Mouse (Mus musculus) heart, embryonic 11.5 days (tissue): ENCODE results near the gene Ric1. TPM values are rescaled to one million over a fixed set of nuclear protein-coding genes. Genes with fewer than 3 reads are reported as not detected.

Experiments used
- ATAC-seq: fragments of 200-750 bp; cut with Nextera tagmentation; replicated peaks from 2 replicates; pipeline ENCODE4 v1.8.0; 2017; ENCODE audit warnings: moderate library complexity; ENCODE audit not compliant: insufficient number of reproducible peaks, low FRiP score, low TSS enrichment
- H3K27ac ChIP-seq: fragments of 300-500 bp; sonication (generic); 2 replicates; pipeline ENCODE4 v1.5.1; 2014; ENCODE audit warnings: mild to moderate bottlenecking, low read depth, low read length
- H3K27me3 ChIP-seq: fragments of 300-500 bp; sonication (generic); 2 replicates; pipeline ENCODE4 v1.6.1; 2014; ENCODE audit warnings: mild to moderate bottlenecking, low read length, mixed read lengths; ENCODE audit not compliant: control insufficient read depth, insufficient read depth
- H3K36me3 ChIP-seq: fragments of 300-500 bp; sonication (generic); 2 replicates; pipeline ENCODE4 v1.6.1; 2014; ENCODE audit warnings: mild to moderate bottlenecking, low read length, moderate library complexity, mixed read lengths; ENCODE audit not compliant: control insufficient read depth, insufficient read depth
- H3K4me1 ChIP-seq: fragments of 300-500 bp; sonication (generic); 2 replicates; pipeline ENCODE4 v1.6.1; 2014; ENCODE audit warnings: low read length; ENCODE audit not compliant: control insufficient read depth, insufficient read depth
- H3K4me2 ChIP-seq: fragments of 300-500 bp; sonication (generic); 2 replicates; pipeline ENCODE4 v1.6.1; 2014; ENCODE audit warnings: mild to moderate bottlenecking, moderate library complexity
- H3K4me3 ChIP-seq: fragments of 300-500 bp; sonication (generic); 2 replicates; pipeline ENCODE4 v1.5.1; 2014; ENCODE audit warnings: low read depth, low read length
- H3K9ac ChIP-seq: fragments of 300-500 bp; sonication (generic); 2 replicates; pipeline ENCODE4 v1.6.1; 2014; ENCODE audit warnings: mild to moderate bottlenecking, low read depth, low read length, moderate library complexity
- H3K9me3 ChIP-seq: fragments of 300-500 bp; sonication (generic); replicated peaks from 2 replicates; pipeline ENCODE4 v1.6.1; 2016; ENCODE audit warnings: low read length; ENCODE audit not compliant: control insufficient read depth
- WGBS: fragments of 180-500 bp; shearing (Covaris S2); extraction: QIAGEN DNeasy Blood & Tissue Kit; methylation state at CpG from one replicate; pipeline ENCODE4 v1.1.7; 2014; ENCODE audit not compliant: insufficient replicate concordance; 5-methylcytosine and 5-hydroxymethylcytosine counted together
- polyA plus RNA-seq: library from polyadenylated mRNA; unstranded; fragments of >200 nt; fragmentation: Nextera tagmentation; extraction: Ambion mirVana; gene quantifications from 2 replicates; pipeline ENCODE4 v1.2.1, GENCODE M21; 2014

Gene Ric1
- polyA plus RNA-seq, 1 experiment from 2014 or later = 8.7 TPM

DNA sequence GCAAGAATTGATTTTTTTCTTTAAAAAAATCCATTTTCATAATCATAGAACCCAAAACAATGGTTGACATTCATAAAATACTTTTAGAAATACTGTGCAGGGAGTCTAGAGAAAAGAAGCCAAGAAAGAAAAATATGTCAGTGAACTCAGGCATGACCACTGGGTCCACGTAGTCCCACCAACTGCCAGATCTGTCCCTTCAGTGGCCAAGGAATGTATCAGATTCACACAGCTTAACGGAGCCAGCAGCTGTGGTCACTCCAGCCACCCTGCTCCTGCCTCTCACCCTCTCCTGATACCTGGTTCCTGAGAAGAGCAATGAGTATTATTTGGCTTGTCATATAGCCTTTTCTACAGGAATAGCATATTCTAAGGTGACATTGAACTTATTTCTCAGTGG, 38.7 kb upstream of the Ric1 start:
- Histone ChIP-seq H3K9ac (no peak overlapping the region), H3K27me3 (no peaks in the 10 kb centered on the region), H3K4me2 (no peak overlapping the region), H3K9me3 (no peaks in the 10 kb centered on the region), H3K36me3 (no peaks in the 10 kb centered on the region), H3K27ac (no peak overlapping the region), H3K4me3 (no peak overlapping the region), H3K4me1 (no peaks in the 10 kb centered on the region; the same call in 1 of the 2 replicates)
- WGBS = 62% methylated on average over 2 of the region's 2 CpGs
- no peak for ATAC-seq

DNA sequence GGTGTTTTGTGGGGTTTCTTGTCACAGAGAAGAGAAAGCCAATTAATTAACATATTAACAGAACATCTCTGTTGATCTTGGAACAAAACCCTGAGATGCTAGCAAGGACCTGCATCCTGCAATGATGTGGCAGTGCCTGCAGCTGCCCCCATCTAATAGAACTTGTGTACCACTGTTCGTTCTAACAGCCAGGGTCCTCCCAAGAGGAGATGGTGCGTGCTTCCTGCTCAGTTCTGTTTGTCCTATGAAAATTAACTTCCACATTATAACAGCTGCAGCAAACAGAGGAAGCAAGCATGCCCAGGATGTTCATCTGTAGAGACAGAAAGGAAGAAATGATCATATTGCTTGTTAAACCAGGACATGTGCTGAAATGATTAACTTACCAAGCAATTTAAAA, 37.5 kb upstream of the Ric1 start:
- Histone ChIP-seq H3K4me1 (no peaks in the 10 kb centered on the region; the same call in 1 of the 2 replicates), H3K27me3 (no peaks in the 10 kb centered on the region), H3K9ac (no peak overlapping the region), H3K4me2 (no peak overlapping the region), H3K9me3 (no peaks in the 10 kb centered on the region), H3K4me3 (no peak overlapping the region), H3K27ac (no peak overlapping the region), H3K36me3 (no peaks in the 10 kb centered on the region)
- ATAC-seq = no peak
- WGBS = 70% methylated on average over 2 of the region's 2 CpGs

DNA sequence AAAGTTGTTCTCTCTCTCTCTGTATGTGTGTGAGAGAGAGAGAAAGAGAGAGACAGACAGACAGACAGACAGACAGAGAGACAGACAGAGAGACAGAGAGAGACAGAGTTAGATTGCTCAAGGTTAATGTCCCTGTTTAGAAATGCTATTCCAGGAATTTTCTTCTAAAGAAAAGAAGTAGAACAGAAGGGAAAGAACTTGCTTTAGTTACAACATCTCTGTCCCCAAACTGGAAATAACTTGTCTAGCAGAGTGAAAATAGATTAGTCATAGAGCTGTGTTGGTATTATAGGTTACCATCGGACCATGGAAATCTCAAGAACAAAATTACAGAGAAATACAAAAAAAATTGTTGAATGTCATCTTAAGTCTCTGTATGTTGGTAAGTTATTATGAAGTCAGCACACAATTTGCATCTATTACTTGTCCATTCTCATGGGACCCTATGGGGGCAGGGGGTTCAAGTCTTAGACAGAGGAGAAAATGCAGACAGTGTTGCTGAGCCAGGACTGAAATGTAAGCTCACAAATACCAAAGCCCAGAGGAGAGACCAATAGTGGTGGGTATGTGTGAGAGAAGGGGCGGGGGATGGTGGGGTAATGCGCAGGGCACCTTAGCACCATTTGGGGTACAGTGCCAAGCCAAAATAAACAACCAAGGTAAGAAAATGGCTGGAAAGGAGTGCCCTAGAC, 36.7 kb upstream of the Ric1 start:
- Histone ChIP-seq H3K27me3 (no peaks in the 10 kb centered on the region), H3K4me1 (no peaks in the 10 kb centered on the region; the same call in 1 of the 2 replicates), H3K9me3 (no peaks in the 10 kb centered on the region), H3K4me3 (no peak overlapping the region), H3K4me2 (no peak overlapping the region), H3K27ac (no peak overlapping the region), H3K36me3 (no peaks in the 10 kb centered on the region), H3K9ac (no peak overlapping the region)
- WGBS = 83% methylated on average over 3 of the region's 3 CpGs
- ATAC-seq = no peak

GRCm38 (mm10) chr19:29486545-29487206, 35.4 kb upstream of the Ric1 start:
- Histone ChIP-seq H3K4me1 (no peaks in the 10 kb centered on the region; the same call in 1 of the 2 replicates), H3K36me3 (no peaks in the 10 kb centered on the region), H3K27ac (no peak overlapping the region), H3K9me3 (no peaks in the 10 kb centered on the region), H3K4me2 (no peak overlapping the region), H3K9ac (no peak overlapping the region), H3K4me3 (no peak overlapping the region), H3K27me3 (no peaks in the 10 kb centered on the region)
- ATAC-seq = no peak
- 85% methylated on average over 7 of the region's 7 CpGs for WGBS

GRCm38 (mm10) chr19:29487326-29488072, 34.6 kb upstream of the Ric1 start:
- no peak overlapping the region for H3K27ac ChIP-seq
- H3K4me2 ChIP-seq = no peak overlapping the region
- no peaks in the 10 kb centered on the region; the same call in 1 of the 2 replicates for H3K4me1 ChIP-seq
- no peaks in the 10 kb centered on the region for H3K36me3 ChIP-seq
- WGBS = 79% methylated on average over 14 of the region's 14 CpGs
- H3K27me3 ChIP-seq = no peaks in the 10 kb centered on the region
- H3K9ac ChIP-seq = no peak overlapping the region
- no peak for ATAC-seq
- H3K4me3 ChIP-seq = no peak overlapping the region
- H3K9me3 ChIP-seq = no peaks in the 10 kb centered on the region

- H3K9me3 ChIP-seq = no peaks in the 10 kb centered on the region
- no peak overlapping the region for H3K27ac ChIP-seq
- H3K4me3 ChIP-seq = no peak overlapping the region
- 53% methylated on average over 6 of the region's 6 CpGs for WGBS
- H3K27me3 ChIP-seq = no peaks in the 10 kb centered on the region
- no peaks in the 10 kb centered on the region; the same call in 1 of the 2 replicates for H3K4me1 ChIP-seq
- H3K4me2 ChIP-seq = no peak overlapping the region
- H3K36me3 ChIP-seq = no peaks in the 10 kb centered on the region
- no peak for ATAC-seq
- H3K9ac ChIP-seq = no peak overlapping the region
These were observed 34.0 kb upstream of the Ric1 start for GRCm38 (mm10) chr19:29488073-29488390.

- H3K36me3 ChIP-seq = no peaks in the 10 kb centered on the region
- 46% methylated on average over 10 of the region's 10 CpGs for WGBS
- no peak overlapping the region for H3K9ac ChIP-seq
- H3K9me3 ChIP-seq = no peaks in the 10 kb centered on the region
- H3K4me1 ChIP-seq = no peaks in the 10 kb centered on the region; the same call in 1 of the 2 replicates
- no peak for ATAC-seq
- no peak overlapping the region for H3K4me2 ChIP-seq
- H3K27ac ChIP-seq = no peak overlapping the region
- H3K4me3 ChIP-seq = no peak overlapping the region
- no peaks in the 10 kb centered on the region for H3K27me3 ChIP-seq
These were observed 33.7 kb upstream of the Ric1 start for GRCm38 (mm10) chr19:29488420-29488819.

DNA sequence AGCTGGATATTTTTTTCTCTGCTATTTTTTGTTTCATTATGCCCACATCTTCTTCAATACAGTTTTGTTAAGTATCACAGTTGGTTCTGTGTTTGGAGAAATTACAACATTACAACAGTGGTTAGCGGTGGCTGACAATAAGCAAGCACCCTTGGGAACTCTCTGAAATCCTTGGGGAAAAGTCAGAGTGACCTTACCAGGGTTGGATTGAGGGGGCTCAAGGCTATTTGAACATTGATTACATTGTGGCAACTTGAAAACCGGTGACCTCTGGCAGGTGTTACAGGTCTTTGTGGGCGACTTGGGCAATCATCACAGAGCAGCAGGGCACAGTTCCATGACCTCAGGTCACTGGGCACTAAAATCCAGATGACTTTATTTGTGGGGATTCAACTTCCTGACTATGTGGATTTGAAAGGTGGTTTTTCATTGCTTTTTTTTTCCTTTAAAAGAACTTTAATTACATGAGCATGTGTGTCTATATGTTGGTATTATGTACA, 32.2 kb upstream of the Ric1 start:
- WGBS = 86% methylated on average over 3 of the region's 3 CpGs
- Histone ChIP-seq H3K4me2 (no peak overlapping the region), H3K9me3 (no peaks in the 10 kb centered on the region), H3K27me3 (no peaks in the 10 kb centered on the region), H3K36me3 (no peaks in the 10 kb centered on the region), H3K4me1 (no peaks in the 10 kb centered on the region; the same call in 1 of the 2 replicates), H3K9ac (no peak overlapping the region), H3K27ac (no peak overlapping the region), H3K4me3 (no peak overlapping the region)
- ATAC-seq = no peak
